Mouse (Mus musculus) forebrain, postnatal 0 days (tissue): ENCODE results near the gene Fam98a. TPM values are rescaled to one million over a fixed set of nuclear protein-coding genes. Genes with fewer than 3 reads are reported as not detected.

Experiments
- ATAC-seq: fragments of 200-750 bp; cut with Nextera tagmentation; 2 replicates; pipeline ENCODE4 v1.8.0; 2017; ENCODE audit warnings: mild to moderate bottlenecking, moderate library complexity
- DNase-seq: peaks from one replicate; pipeline ENCODE4 v3.0.0-alpha.2; 2015
- H3K27ac ChIP-seq: fragments of 300-500 bp; sonication (generic); 2 replicates; pipeline ENCODE4 v1.5.1; 2014; ENCODE audit warnings: low read depth, mild to moderate bottlenecking, antibody characterized with exemption, low read length, moderate library complexity, mixed read lengths
- H3K27me3 ChIP-seq: fragments of 300-500 bp; sonication (generic); 2 replicates; pipeline ENCODE4 v1.6.1; 2014; ENCODE audit warnings: mild to moderate bottlenecking, low read length, mixed read lengths; ENCODE audit not compliant: insufficient read depth
- H3K36me3 ChIP-seq: fragments of 300-500 bp; sonication (generic); 2 replicates; pipeline ENCODE4 v1.6.1; 2014; ENCODE audit warnings: mild to moderate bottlenecking, moderate library complexity; ENCODE audit not compliant: insufficient read depth
- H3K4me1 ChIP-seq: fragments of 300-500 bp; sonication (generic); 2 replicates; pipeline ENCODE4 v1.6.1; 2014; ENCODE audit warnings: antibody characterized with exemption; ENCODE audit not compliant: insufficient read depth
- H3K4me2 ChIP-seq: fragments of 300-500 bp; sonication (generic); 2 replicates; pipeline ENCODE4 v1.6.1; 2014; ENCODE audit warnings: low read depth, mild to moderate bottlenecking, moderate library complexity
- H3K4me3 ChIP-seq: fragments of 300-500 bp; sonication (generic); 2 replicates; pipeline ENCODE4 v1.5.1; 2014; ENCODE audit warnings: low read depth, low read length, mixed read lengths
- H3K9ac ChIP-seq: fragments of 300-500 bp; sonication (generic); 2 replicates; pipeline ENCODE4 v1.6.1; 2014; ENCODE audit warnings: mild to moderate bottlenecking
- H3K9me3 ChIP-seq: fragments of 300-500 bp; sonication (generic); 2 replicates; pipeline ENCODE4 v1.6.1; 2016; ENCODE audit warnings: low read length
- CTCF ChIP-seq: sonication (generic); IDR thresholded peaks from 2 replicates; pipeline ENCODE4 v1.5.1; 2016; ENCODE audit warnings: antibody characterized with exemption, control low read depth, low read depth
- WGBS: fragments of 180-500 bp; shearing (Covaris S2); extraction: QIAGEN DNeasy Blood & Tissue Kit; methylation state at CpG from one replicate; pipeline ENCODE4 v1.1.7; 2014; 5-methylcytosine and 5-hydroxymethylcytosine counted together
- polyA plus RNA-seq: library from polyadenylated mRNA; unstranded; fragments of >200 nt; fragmentation: Nextera tagmentation; extraction: Ambion mirVana; gene quantifications from 2 replicates; pipeline ENCODE4 v1.2.1, GENCODE M21; 2015
- total RNA-seq: library from RNA; depleted of rRNA; stranded (reverse); fragments of >200 nt; gene quantifications from 2 replicates; pipeline ENCODE4 v1.2.3, GENCODE M21; 2014; rRNA removed

Gene Fam98a
- 16.4 and 16.7 TPM in 2 replicates for total RNA-seq
- 22.8 and 26.3 TPM in 2 replicates for polyA plus RNA-seq

DNA sequence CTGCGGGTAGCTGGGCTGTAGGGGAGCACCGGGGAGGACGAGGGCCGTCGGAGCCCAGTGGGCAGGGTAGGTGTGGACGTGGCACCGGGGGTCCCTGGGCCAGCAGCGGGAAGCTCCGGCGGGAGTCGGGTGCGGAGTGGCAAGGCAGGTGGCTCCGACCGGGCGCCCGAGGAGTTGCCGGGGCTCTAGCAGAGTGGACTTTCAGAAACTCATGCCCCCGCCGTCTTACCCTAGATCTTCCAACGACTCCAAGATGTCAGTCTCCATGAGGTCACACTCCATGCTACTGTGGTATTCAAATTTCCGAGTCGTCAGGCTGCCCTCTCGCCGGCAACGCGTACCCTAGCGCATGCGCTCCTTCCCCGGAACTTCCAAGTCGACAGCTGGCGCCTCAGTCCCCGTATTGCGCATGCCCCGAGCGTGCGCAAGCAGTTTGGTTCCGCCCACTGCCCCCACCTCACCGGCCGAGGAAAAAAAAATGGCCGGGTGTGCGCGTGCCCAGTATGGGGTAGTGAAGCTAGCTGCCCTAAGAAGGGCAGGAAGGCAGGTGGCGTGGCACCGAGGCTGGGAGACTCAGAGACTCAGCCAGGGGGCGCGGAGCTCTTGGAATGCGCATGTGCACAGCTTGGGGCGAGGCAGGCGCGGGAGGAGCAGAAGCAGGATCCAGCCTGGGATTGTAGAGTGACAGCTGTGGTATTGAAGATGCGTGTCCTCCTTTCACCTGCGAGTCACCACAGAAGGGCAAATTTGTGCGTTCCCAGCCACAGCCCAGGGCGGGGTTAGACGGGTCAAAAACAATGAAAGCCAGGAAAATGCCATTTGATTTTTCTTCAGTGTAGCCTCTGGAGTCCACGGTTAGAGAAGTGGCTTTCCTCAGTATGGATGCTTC is at the start of gene Fam98a:
Fam98a (minus strand) TSS at position 435 of the 889 bp plus-strand sequence.
- peak; percentile 91 for TF ChIP-seq CTCF

DNA sequence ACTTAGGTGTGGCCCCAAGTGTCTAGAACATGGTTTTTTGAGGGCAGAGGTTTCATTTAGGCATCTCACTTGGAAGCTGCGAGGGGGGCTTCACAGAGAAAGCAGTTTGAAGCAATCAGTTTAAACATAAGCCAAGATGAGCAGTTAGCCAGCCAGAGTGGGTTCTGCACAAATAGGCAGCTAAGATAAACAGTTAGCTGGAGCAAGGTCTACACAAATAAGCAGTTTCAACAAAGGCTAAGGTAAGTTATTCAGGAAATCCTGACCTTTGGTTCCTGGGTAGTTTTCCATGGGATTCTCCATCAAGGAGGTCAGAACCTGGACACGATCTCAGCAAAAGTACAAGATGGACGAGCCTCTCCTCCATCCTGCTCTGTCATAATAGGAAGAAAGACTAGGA is 46.9 kb upstream of the Fam98a start:
- Histone ChIP-seq H3K9me3 (no peaks in the 10 kb centered on the region), H3K4me3 (no peak overlapping the region), H3K4me1 (no peaks in the 10 kb centered on the region), H3K9ac (no peak overlapping the region), H3K36me3 (no peaks in the 10 kb centered on the region), H3K27ac (no peak overlapping the region), H3K4me2 (no peak overlapping the region), H3K27me3 (no peaks in the 10 kb centered on the region)
- no peak for TF ChIP-seq CTCF
- WGBS, result 83% methylated on average over 3 of the region's 3 CpGs
- ATAC-seq, result no peak
- DNase-seq, result no peak

More for the DNA sequence above, at the start of gene Fam98a:
- Histone ChIP-seq H3K4me3 (peak within 1 kb of the TSS; percentile 58), H3K9ac (peak within 1 kb of the TSS; percentile 66), H3K4me2 (peak within 1 kb of the TSS; percentile 58), H3K27ac (no peak within 1 kb of the TSS; the same call in 1 of the 2 replicates), H3K36me3 (peaks cover 2% of the 10 kb centered on the region), H3K9me3 (no peaks in the 10 kb centered on the region), H3K4me1 (no peaks in the 10 kb centered on the region), H3K27me3 (no peaks in the 10 kb centered on the region)
- peak; percentile 100 for DNase-seq
- ATAC-seq, result peak; percentile 99
- WGBS, result under 1% methylated on average over 56 of the region's 56 CpGs

DNA sequence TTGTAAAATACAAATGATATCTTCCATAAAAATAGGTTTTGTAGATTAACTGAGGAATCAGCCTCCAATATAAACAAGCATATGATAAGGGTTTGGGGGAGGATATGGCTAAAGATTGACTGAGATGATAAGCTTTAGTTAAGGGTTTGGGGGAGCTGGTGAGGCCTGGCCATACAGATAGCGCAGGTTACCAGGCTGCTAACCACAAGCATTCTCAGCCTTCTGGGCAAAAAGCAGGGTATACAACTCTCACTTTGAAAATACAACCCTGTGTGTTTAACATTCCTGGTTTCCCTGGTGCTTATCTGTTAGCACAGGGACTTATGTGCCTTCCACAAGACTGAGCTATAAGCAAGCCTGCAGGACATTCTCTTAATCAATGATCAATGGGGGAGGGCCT is 31.0 kb upstream of the Fam98a start:
- TF ChIP-seq CTCF, result no peak
- no peaks in the 10 kb centered on the region for H3K36me3 ChIP-seq
- no peak overlapping the region for H3K4me3 ChIP-seq
- ATAC-seq (no peak), DNase-seq (no peak)
- H3K27ac ChIP-seq, result no peak overlapping the region
- no peak overlapping the region for H3K9ac ChIP-seq
- no peaks in the 10 kb centered on the region for H3K4me1 ChIP-seq
- no peaks in the 10 kb centered on the region for H3K27me3 ChIP-seq
- H3K4me2 ChIP-seq, result no peak overlapping the region
- 93% methylated on average over 1 of the region's 1 CpGs for WGBS
- H3K9me3 ChIP-seq, result no peaks in the 10 kb centered on the region

DNA sequence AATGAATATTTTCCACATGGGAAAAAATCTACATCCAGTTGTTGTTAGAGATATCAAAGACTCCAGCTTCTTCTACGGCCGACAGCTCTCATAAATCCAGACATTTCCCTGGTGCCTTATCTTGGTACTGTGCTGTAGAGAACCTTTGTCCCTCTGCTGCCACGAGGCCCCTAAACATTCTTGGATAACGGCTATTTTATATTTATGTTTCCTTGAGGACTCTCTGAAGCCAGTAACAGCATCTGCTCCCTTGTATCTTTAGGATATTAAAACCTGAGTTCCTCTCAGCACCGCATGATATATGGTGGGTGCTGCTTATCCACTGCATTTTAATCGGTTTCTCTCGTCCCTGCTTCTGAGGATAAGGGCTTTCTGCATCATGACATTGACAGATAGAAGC is 23.9 kb upstream of the Fam98a start:
- Histone ChIP-seq H3K4me2 (no peak overlapping the region), H3K27me3 (no peaks in the 10 kb centered on the region), H3K9ac (no peak overlapping the region), H3K27ac (no peak overlapping the region), H3K4me3 (no peak overlapping the region), H3K36me3 (no peaks in the 10 kb centered on the region), H3K4me1 (no peaks in the 10 kb centered on the region), H3K9me3 (no peaks in the 10 kb centered on the region)
- ATAC-seq (no peak), DNase-seq (no peak)
- WGBS, result 89% methylated on average over 7 of the region's 7 CpGs
- no peak for TF ChIP-seq CTCF

DNA sequence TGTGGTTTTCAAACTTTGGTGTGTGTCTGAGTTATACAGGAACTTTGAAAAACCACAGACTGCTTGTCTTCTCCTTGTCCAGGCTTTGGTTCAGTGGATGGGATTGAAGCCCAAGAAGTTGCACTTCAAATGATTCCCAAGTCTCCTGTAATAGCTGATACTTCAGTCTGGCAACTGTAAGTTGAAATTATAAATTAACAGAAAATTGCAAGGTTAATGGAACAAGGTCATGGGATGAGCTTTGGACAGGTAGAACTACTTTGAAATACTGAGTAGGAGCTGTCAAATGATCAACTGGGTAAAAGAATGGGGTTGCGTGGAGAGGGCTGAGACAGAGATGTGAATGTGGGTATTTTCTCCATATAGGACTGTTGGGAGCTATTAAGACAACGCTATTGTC is 6.3 kb upstream of the Fam98a start:
- H3K9me3 ChIP-seq, result no peaks in the 10 kb centered on the region
- DNase-seq, result no peak
- no peak for ATAC-seq
- TF ChIP-seq CTCF, result no peak
- no peak overlapping the region for H3K4me2 ChIP-seq
- H3K36me3 ChIP-seq, result no peaks in the 10 kb centered on the region
- no peak overlapping the region for H3K4me3 ChIP-seq
- no peak overlapping the region for H3K27ac ChIP-seq
- 94% methylated on average over 2 of the region's 2 CpGs for WGBS
- H3K4me1 ChIP-seq, result no peaks in the 10 kb centered on the region
- no peak overlapping the region for H3K9ac ChIP-seq
- no peaks in the 10 kb centered on the region for H3K27me3 ChIP-seq

DNA sequence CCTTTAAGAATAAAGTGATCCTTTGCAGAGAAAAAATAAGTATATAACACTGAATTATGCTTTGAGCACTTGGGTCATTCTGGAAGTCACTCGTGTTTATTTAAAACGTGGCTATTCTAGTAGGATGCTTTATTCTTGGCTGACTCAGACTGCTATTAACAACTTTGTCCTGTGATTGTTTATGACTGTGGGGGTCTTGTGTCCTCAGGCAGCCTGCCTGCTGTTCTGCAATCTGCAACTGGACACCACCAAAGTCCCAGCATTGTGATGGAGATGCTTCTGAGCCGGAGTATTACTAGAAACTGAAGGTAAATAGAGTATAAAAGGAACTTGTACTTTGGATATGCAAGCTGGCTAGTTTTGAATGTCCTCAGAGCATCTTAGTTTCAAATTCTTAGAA is 5.3 kb upstream of the Fam98a start:
- H3K9ac ChIP-seq, result no peak overlapping the region
- ATAC-seq, result no peak
- WGBS, result 25% methylated on average over 3 of the region's 3 CpGs

DNA sequence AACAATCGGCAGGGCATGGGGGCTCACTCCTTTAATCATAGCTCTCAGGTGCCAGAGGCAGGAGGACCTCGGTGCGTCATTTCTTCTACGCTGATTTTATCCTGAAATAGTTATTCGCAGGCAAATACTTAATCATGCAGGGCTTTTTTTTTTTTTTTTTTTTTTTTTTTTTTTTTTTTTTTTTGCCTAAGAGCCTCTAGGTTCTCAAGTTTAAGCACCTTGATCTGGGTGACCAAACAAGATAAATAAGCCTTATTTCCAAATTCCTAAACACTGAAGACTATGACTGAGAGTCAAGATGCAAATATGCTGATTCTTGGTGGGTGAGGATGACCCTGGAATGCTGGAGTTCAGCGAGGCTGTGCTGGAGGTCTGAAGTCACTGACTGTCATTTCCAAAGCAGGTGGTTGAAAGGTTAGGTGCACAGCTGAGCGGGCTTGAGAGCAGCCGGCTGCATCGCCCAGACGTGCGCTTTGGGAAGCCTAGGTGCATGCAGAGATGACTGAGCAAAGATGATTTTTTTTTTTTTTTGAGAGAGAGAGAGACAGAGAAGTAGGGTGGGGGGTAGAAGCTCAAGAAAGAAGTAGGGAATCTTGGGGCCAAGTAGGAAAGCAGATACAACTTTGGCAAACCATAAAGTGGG is 854 bp downstream of the Fam98a start:
- Histone ChIP-seq H3K4me1 (no peaks in the 10 kb centered on the region), H3K27me3 (no peaks in the 10 kb centered on the region), H3K9me3 (no peaks in the 10 kb centered on the region), H3K27ac (no peak overlapping the region), H3K9ac (peak overlapping the region; percentile 66), H3K4me3 (peak overlapping the region; percentile 58), H3K4me2 (peak overlapping the region; percentile 58), H3K36me3 (peaks cover 4% of the 10 kb centered on the region)
- no peak for ATAC-seq
- WGBS, result 39% methylated on average over 11 of the region's 11 CpGs
- no peak for TF ChIP-seq CTCF
- DNase-seq, result no peak

More for the DNA sequence above, 5.3 kb upstream of the Fam98a start:
- Histone ChIP-seq H3K27me3 (no peaks in the 10 kb centered on the region), H3K36me3 (no peaks in the 10 kb centered on the region), H3K4me3 (no peak overlapping the region), H3K9me3 (no peaks in the 10 kb centered on the region), H3K4me1 (no peaks in the 10 kb centered on the region), H3K27ac (no peak overlapping the region), H3K4me2 (no peak overlapping the region)
- no peak for TF ChIP-seq CTCF
- DNase-seq, result no peak
